Mouse (Mus musculus) bone marrow macrophage, adult 2 months (primary cell): ENCODE measurements around the gene Ckap2l.

Source experiments
- CTCF ChIP-seq: IDR thresholded peaks from 2 replicates; pipeline ENCODE4 v1.5.1; 2012; ENCODE audit warnings: low read depth, mild to moderate bottlenecking, low read length, moderate library complexity
- POLR2A ChIP-seq: IDR thresholded peaks from 2 replicates; pipeline ENCODE4 v1.6.1; 2012; ENCODE audit warnings: mild to moderate bottlenecking, low read depth, low read length, borderline replicate concordance

GRCm38 (mm10) chr2:129232484-129232883 is 64.5 kb downstream of the Ckap2l start:
- no peak for TF ChIP-seq POLR2A
- TF ChIP-seq CTCF = no peak
